ENCODE assay signal across 8 mouse cellular contexts in genomic region chr7:107757308-107758151, GRCm38 (mm10). TPM values are rescaled to one million over a fixed set of nuclear protein-coding genes. Genes with fewer than 3 reads are reported as not detected.
A peak's percentile ranks its signal among the peaks of the same experiment; 100 is the strongest.
DNase-seq lines count a peak whose midpoint lies in the region; ATAC-seq and TF ChIP-seq lines count a peak whose summit lies in the region.

Gene Cyb5r2 (minus strand): TSS chr7:107758032.

- peaks cover 6% of the 10 kb centered on the region; the same call in 1 of the 2 replicates for H3K4me1 ChIP-seq in embryonic facial prominence, embryonic 12.5 days
- no peaks in the 10 kb centered on the region for H3K4me1 ChIP-seq in limb, embryonic 14.5 days (ENCODE audit: control insufficient read depth, insufficient read depth, low read length)

- no peaks in the 10 kb centered on the region for H3K9me3 ChIP-seq in embryonic facial prominence, embryonic 12.5 days
- H3K9me3 ChIP-seq in limb, embryonic 14.5 days (ENCODE audit: control insufficient read depth, low read length): no peaks in the 10 kb centered on the region

- H3K9ac ChIP-seq in embryonic facial prominence, embryonic 12.5 days: peak within 1 kb of the TSS; percentile 40; the same call in 1 of the 2 replicates
- H3K9ac ChIP-seq in limb, embryonic 14.5 days (ENCODE audit: low read depth, low read length, severe bottlenecking): peak within 1 kb of the TSS; percentile 38

- H3K27ac ChIP-seq in embryonic facial prominence, embryonic 12.5 days: no peak within 1 kb of the TSS
- H3K27ac ChIP-seq in limb, embryonic 14.5 days (replicated peaks; ENCODE audit: low read depth, low read length): no peak within 1 kb of the TSS

- intact Hi-C loops in heart, postnatal 14 days (cut with DNase I): no loop called here

- TF ChIP-seq POLR2A in limb, embryonic 14.5 days (IDR thresholded peaks at IDR 0.05; ENCODE audit: borderline replicate concordance, extremely low read depth, insufficient read depth, insufficient read length): no peak

- peak within 1 kb of the TSS; percentile 28 for H3K4me3 ChIP-seq in embryonic facial prominence, embryonic 12.5 days
- peak within 1 kb of the TSS; percentile 23 for H3K4me3 ChIP-seq in limb, embryonic 14.5 days (replicated peaks; ENCODE audit: low read length)

- H3K4me2 ChIP-seq in embryonic facial prominence, embryonic 12.5 days (replicated peaks): peak within 1 kb of the TSS; percentile 55
- H3K4me2 ChIP-seq in limb, embryonic 14.5 days (replicated peaks; ENCODE audit: low read depth, low read length, severe bottlenecking): peak within 1 kb of the TSS; percentile 47

- H3K36me3 ChIP-seq in embryonic facial prominence, embryonic 12.5 days: no peaks in the 10 kb centered on the region
- no peaks in the 10 kb centered on the region for H3K36me3 ChIP-seq in limb, embryonic 14.5 days (ENCODE audit: control insufficient read depth, insufficient read depth, low read length)

- WGBS in embryonic facial prominence, embryonic 12.5 days: 9% methylated on average over 23 of the region's 23 CpGs
- WGBS in limb, embryonic 14.5 days: 10% methylated on average over 23 of the region's 23 CpGs

- ATAC-seq in embryonic facial prominence, embryonic 12.5 days (ENCODE audit: insufficient number of reproducible peaks, insufficient read depth, low FRiP score, low TSS enrichment): peak; percentile 58
- ATAC-seq in limb, embryonic 14.5 days (ENCODE audit: low FRiP score, low read depth): peak; percentile 50
- ATAC-seq in monocyte, adult 5-6 weeks (replicated peaks; ENCODE audit: insufficient number of reproducible peaks, low FRiP score, low TSS enrichment, poor library complexity, severe bottlenecking): 0 out of 2 replicates have a peak, but pooled peaks have one; percentile 22

- DNase-seq in kidney, adult 18-20 months: peak; percentile 18
- no peak for DNase-seq in kidney, adult 8-10 months
- DNase-seq in heart, postnatal 14 days: peak; percentile 22 to 33
- DNase-seq in limb, embryonic 14.5 days (ENCODE audit: low spot score): no peak
- no peak for DNase-seq in frontal cortex, postnatal 25 days (ENCODE audit: low spot score in 2 of 2)
- no peak for DNase-seq in layer of hippocampus, postnatal 14 days (ENCODE audit: low spot score in 2 of 2)

- 0 out of 2 replicates have a peak, but pooled peaks cover 3% of the 10 kb centered on the region for H3K27me3 ChIP-seq in embryonic facial prominence, embryonic 12.5 days
- no peaks in the 10 kb centered on the region for H3K27me3 ChIP-seq in limb, embryonic 14.5 days (ENCODE audit: control insufficient read depth, insufficient read depth, low read length)

RNA-seq across cellular contexts. Expression of gene Cyb5r2, which starts in this region (rescaled TPM):
- 0.40 and 0.42 TPM in 2 replicates for polyA plus RNA-seq in embryonic facial prominence, embryonic 12.5 days (2016; fragmentation: Nextera tagmentation; extraction: Ambion mirVana)
- not detected for total RNA-seq in heart, postnatal 14 days (2021)
- polyA plus RNA-seq in limb, embryonic 14.5 days (2012; rRNA removed): 0.14 and 0.33 TPM in 2 replicates
- 0.23 and 0.32 TPM in 2 replicates for polyA plus RNA-seq in limb, embryonic 14.5 days (2014; fragmentation: Nextera tagmentation; extraction: Ambion mirVana)
- total RNA-seq in monocyte, adult 5-6 weeks (2017): not detected in 3 replicates
- total RNA-seq in layer of hippocampus, postnatal 14 days (2021): not detected

Comparison
In these comparisons a context has a peak if more than half of its experiments do, and no peak if none do; other contexts are left out.
1. Peak in ATAC-seq, H3K4me3 ChIP-seq, H3K9ac ChIP-seq and H3K4me2 ChIP-seq in embryonic facial prominence, embryonic 12.5 days; RNA of the gene not detected or under 1 TPM.
2. Peak in DNase-seq in heart, postnatal 14 days; RNA of the gene not detected or under 1 TPM.
3. Peak in ATAC-seq, H3K4me3 ChIP-seq, H3K9ac ChIP-seq and H3K4me2 ChIP-seq in limb, embryonic 14.5 days; RNA of the gene not detected or under 1 TPM.
4. Peak in ATAC-seq in monocyte, adult 5-6 weeks; RNA of the gene not detected or under 1 TPM.